Mouse (Mus musculus) small intestine, adult 2 months (tissue): ENCODE measurements around the gene Cpb2. TPM values are rescaled to one million over a fixed set of nuclear protein-coding genes. Genes with fewer than 3 reads are reported as not detected.

Source experiments
- H3K27ac ChIP-seq: fragments of 200-500 bp; 2 replicates; pipeline ENCODE4 v1.5.1; 2012; ENCODE audit warnings: low read depth, low read length, control low read depth, inconsistent platforms; ENCODE audit not compliant: insufficient read depth
- H3K27me3 ChIP-seq: fragments of 200-500 bp; 2 replicates; pipeline ENCODE4 v1.6.1; 2012; ENCODE audit warnings: mild to moderate bottlenecking, moderate library complexity, low read length, inconsistent platforms; ENCODE audit not compliant: control insufficient read depth, insufficient read depth
- H3K36me3 ChIP-seq: fragments of 200-500 bp; 2 replicates; pipeline ENCODE4 v1.6.1; 2012; ENCODE audit warnings: mild to moderate bottlenecking, low read length, control low read depth, inconsistent platforms; ENCODE audit not compliant: control insufficient read depth, insufficient read depth
- H3K4me1 ChIP-seq: fragments of 200-500 bp; 2 replicates; pipeline ENCODE4 v1.6.1; 2012; ENCODE audit warnings: low read length, inconsistent platforms, mixed read lengths; ENCODE audit not compliant: control insufficient read depth, insufficient read depth, insufficient read length
- H3K4me3 ChIP-seq: fragments of 200-500 bp; 2 replicates; pipeline ENCODE4 v1.5.1; 2012; ENCODE audit warnings: low read depth, mild to moderate bottlenecking, control low read depth, inconsistent platforms, low read length, moderate library complexity
- CTCF ChIP-seq: fragments of 200-500 bp; IDR thresholded peaks from 2 replicates; pipeline ENCODE4 v1.5.1; 2012; ENCODE audit warnings: low read depth, mild to moderate bottlenecking, control low read depth, inconsistent platforms, low read length, moderate library complexity, mixed read lengths; ENCODE audit not compliant: insufficient replicate concordance, insufficient read length; ENCODE audit errors: extremely low read depth
- POLR2A ChIP-seq: fragments of 200-500 bp; IDR thresholded peaks from 2 replicates; pipeline ENCODE4 v1.6.1; 2012; ENCODE audit warnings: low read depth, mild to moderate bottlenecking, control low read depth, inconsistent platforms, low read length, moderate library complexity
- WGBS: fragments of 180-500 bp; shearing (Covaris S2); methylation state at CpG from one replicate; pipeline ENCODE4 v1.1.7; 2018; 5-methylcytosine and 5-hydroxymethylcytosine counted together
- polyA plus RNA-seq: library from polyadenylated mRNA; depleted of rRNA; stranded (reverse); fragments of >200 nt; gene quantifications from 2 replicates; pipeline ENCODE4 v1.2.3, GENCODE M21; 2012; rRNA removed

Gene Cpb2
- polyA plus RNA-seq, 1 experiment = not detected

DNA sequence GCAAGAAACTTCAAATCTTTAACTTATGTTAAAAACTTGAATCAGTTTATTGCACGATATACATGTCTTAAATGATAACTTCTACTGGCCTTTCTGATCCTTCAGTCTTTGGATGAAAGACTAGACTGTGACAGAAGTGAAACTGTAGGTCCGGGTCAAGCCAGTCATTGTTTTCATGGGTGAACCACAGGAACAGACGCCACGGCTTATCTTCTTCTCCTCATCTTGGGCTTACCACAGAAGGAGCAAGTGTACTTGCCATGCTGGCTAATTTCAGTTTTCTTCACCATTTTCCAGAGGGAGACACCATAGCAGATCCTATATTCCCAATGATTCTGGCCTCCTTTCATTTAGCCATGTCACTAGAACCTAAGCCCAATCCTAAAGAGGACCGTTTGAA, 78.2 kb downstream of the Cpb2 start:
- TF ChIP-seq POLR2A (no peak), CTCF (no peak)
- Histone ChIP-seq H3K36me3 (peaks cover 34% of the 10 kb centered on the region), H3K4me1 (no peaks in the 10 kb centered on the region), H3K4me3 (no peak overlapping the region), H3K27me3 (no peaks in the 10 kb centered on the region), H3K27ac (no peak overlapping the region)
- 83% methylated on average over 5 of the region's 5 CpGs for WGBS

DNA sequence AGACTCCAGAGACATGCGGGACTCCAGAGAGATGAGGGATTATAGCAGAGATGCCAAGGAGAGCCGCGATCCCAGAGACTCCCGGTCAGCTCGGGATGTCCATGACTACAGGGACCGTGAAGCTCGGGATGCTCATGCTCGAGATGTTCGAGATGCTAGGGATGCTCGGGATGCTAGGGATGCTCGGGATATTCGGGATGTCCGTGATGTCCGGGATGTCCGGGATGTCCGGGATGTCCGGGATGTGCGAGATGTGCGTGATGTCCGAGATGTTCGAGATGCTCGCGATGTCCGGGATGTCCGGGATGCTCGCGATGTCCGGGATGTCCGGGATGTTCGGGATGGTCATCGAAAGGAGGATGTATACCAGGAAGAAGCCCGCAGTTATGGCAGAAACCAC, 81.3 kb downstream of the Cpb2 start:
- no peaks in the 10 kb centered on the region for H3K4me1 ChIP-seq
- no peaks in the 10 kb centered on the region for H3K27me3 ChIP-seq
- 98% methylated on average over 32 of the region's 32 CpGs for WGBS
- no peak overlapping the region for H3K4me3 ChIP-seq
- peaks cover 39% of the 10 kb centered on the region for H3K36me3 ChIP-seq
- TF ChIP-seq POLR2A (no peak), CTCF (no peak)
- no peak overlapping the region for H3K27ac ChIP-seq

DNA sequence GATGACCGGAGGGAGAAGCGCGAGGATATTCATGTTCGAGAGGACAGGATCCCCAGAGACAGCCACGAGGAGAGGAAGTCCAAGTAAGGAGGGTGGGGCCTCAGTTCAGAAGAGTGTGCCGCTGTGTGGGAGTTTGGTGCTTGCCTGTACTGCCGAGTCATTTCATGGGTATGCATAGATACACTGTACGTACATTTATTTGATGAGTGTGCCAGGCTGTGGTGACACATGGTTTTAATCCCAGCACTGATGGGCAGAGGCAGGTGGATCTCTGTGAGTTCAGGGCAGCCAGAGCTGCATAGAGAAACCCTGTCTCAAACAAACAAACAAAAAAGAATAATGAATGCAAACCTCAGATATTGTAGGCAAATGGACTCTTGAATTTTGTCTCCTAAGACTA, 86.0 kb downstream of the Cpb2 start:
- no peak overlapping the region for H3K27ac ChIP-seq
- 75% methylated on average over 8 of the region's 8 CpGs for WGBS
- no peaks in the 10 kb centered on the region for H3K27me3 ChIP-seq
- no peak overlapping the region for H3K4me3 ChIP-seq
- no peaks in the 10 kb centered on the region for H3K4me1 ChIP-seq
- peaks cover 50% of the 10 kb centered on the region for H3K36me3 ChIP-seq
- TF ChIP-seq CTCF (no peak), POLR2A (no peak)

DNA sequence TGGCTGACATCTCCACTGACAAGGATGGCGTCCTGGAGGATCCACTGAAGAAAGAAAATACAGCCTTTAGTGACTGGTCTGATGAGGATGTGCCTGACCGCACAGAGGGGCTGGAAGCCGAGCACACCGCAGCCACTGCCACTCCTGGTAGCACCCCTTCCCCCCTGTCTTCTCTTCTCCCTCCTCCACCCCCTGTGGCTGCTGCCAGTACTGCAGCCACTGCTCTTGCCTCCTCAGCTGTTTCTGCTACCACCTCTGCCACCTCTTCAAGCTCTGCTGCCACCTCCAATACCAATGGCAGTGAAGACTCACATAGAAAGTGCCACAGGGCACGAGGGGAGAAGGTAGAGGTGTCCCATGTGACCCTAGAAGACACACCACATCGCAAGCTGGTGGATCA, 88.5 kb downstream of the Cpb2 start:
- 94% methylated on average over 6 of the region's 6 CpGs for WGBS
- no peaks in the 10 kb centered on the region for H3K4me1 ChIP-seq
- TF ChIP-seq POLR2A = no peak
- TF ChIP-seq CTCF = peak; percentile 40; the same call in 1 of the 2 replicates
- H3K36me3 ChIP-seq = peaks cover 40% of the 10 kb centered on the region
- H3K27ac ChIP-seq = no peak overlapping the region
- H3K27me3 ChIP-seq = no peaks in the 10 kb centered on the region
- H3K4me3 ChIP-seq = no peak overlapping the region

Other genes with a start within 250 kb of the Cpb2 start
- gene Rubcnl, start 226.3 kb upstream of the Cpb2 start, polyA plus RNA-seq = 0.37 and 0.91 TPM in 2 replicates
- gene Lrrc63, start 111.4 kb upstream of the Cpb2 start, polyA plus RNA-seq = not detected in 2 replicates
- 3.9 and 5.6 TPM in 2 replicates for gene Lcp1, start 111.2 kb upstream of the Cpb2 start, polyA plus RNA-seq
- 6.6 and 11.9 TPM in 2 replicates for gene Zc3h13, start 42.1 kb downstream of the Cpb2 start, polyA plus RNA-seq
- 0.04 TPM in 1 of 2 replicates, not detected in the other for gene Siah3, start 213.7 kb downstream of the Cpb2 start, polyA plus RNA-seq